Mouse (Mus musculus): ENCODE measurements at regions not wholly inside any gene's neighbourhood (a gene's known extent, or its start where the extent isn't known, plus 50 kb on each side); places are given as distances from the start of the nearest gene placed in this dataset.

DNA sequence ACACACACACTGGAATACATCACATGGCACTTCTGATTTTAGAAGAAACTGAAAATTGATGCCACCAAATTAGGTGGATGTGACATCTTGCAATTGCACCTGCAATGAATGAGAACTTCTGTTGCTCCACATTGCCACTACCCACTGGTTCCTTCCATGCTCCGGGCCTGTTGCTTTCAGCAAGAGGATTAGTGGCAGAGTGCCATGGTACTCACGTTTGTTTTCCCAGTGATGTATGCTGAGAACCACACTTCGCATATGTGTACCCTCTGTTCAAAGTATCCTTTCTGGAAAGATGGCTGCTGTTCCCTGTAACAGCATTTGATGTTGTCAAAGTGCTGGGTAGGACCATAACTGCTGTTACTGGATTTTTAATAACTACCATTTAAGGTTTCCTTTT lies 351.6 kb downstream of the AI429214 start:
- peak; percentile 65 for DNase-seq (ENCODE audit: low read depth)

DNA sequence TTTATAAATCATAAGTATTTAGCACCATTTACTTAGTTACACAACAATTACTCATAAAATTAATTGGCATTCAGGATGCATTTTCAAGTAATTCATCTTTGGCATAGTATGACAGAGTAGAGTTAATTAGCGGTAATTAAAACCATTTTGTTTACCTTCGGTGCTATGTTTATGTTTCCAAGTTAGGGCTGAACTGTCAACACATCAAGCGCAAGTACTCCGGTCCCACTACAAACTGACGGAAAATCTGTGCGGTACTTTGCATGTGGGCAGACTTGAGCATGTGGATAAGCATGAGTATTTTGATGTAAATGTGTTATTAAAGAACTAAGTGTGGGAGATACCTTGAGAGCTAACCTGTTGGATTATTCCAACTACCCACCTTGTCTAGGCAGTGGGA lies 353.7 kb downstream of the AI429214 start:
- no peak for TF ChIP-seq POLR2A (IDR thresholded peaks at IDR 0.05; ENCODE audit: borderline replicate concordance, extremely low read depth, insufficient read depth, insufficient read length, poor library complexity, severe bottlenecking)
- DNase-seq (ENCODE audit: low read depth): peak; percentile 64

More for the DNA sequence above, 351.6 kb downstream of the AI429214 start:
- TF ChIP-seq CTCF (IDR thresholded peaks at IDR 0.05; ENCODE audit: borderline replicate concordance, extremely low read depth, insufficient read depth, insufficient read length) (no peak), POLR2A (IDR thresholded peaks at IDR 0.05; ENCODE audit: borderline replicate concordance, extremely low read depth, insufficient read depth, insufficient read length, poor library complexity, severe bottlenecking) (no peak)
